Mouse (Mus musculus) forebrain, embryonic 10.5 days (tissue): ENCODE measurements around the gene Tbx2. TPM values are rescaled to one million over a fixed set of nuclear protein-coding genes. Genes with fewer than 3 reads are reported as not detected.

Source experiments
- DNase-seq: peaks from one replicate; pipeline ENCODE4 v3.0.0-alpha.2; 2017; ENCODE audit warnings: low spot score; ENCODE audit errors: extremely low spot score
- H3K27ac ChIP-seq: fragments of 300-500 bp; sonication (generic); 2 replicates; pipeline ENCODE4 v1.5.1; 2016; ENCODE audit warnings: mild to moderate bottlenecking
- H3K27me3 ChIP-seq: fragments of 300-500 bp; sonication (generic); 2 replicates; pipeline ENCODE4 v1.6.1; 2016; ENCODE audit warnings: mild to moderate bottlenecking; ENCODE audit not compliant: poor library complexity, severe bottlenecking
- H3K36me3 ChIP-seq: fragments of 300-500 bp; sonication (generic); replicated peaks from 2 replicates; pipeline ENCODE4 v1.6.1; 2016; ENCODE audit warnings: mild to moderate bottlenecking, moderate library complexity
- H3K4me1 ChIP-seq: fragments of 300-500 bp; sonication (generic); 2 replicates; pipeline ENCODE4 v1.6.1; 2016
- H3K4me3 ChIP-seq: fragments of 300-500 bp; sonication (generic); 2 replicates; pipeline ENCODE4 v1.5.1; 2016; ENCODE audit warnings: mild to moderate bottlenecking, moderate library complexity
- H3K9me3 ChIP-seq: fragments of 300-500 bp; sonication (generic); 2 replicates; pipeline ENCODE4 v1.6.1; 2016; ENCODE audit warnings: mild to moderate bottlenecking, moderate library complexity
- WGBS: fragments of 180-500 bp; shearing (Covaris S2); methylation state at CpG from one replicate; pipeline ENCODE4 v1.1.7; 2016; 5-methylcytosine and 5-hydroxymethylcytosine counted together
- polyA plus RNA-seq: library from polyadenylated mRNA; unstranded; fragments of >200 nt; fragmentation: Nextera tagmentation; extraction: Ambion mirVana; gene quantifications from 2 replicates; pipeline ENCODE4 v1.2.1, GENCODE M21; 2016

Gene Tbx2
- polyA plus RNA-seq, 1 experiment from 2014 or later, result 3.2 TPM

- H3K27ac ChIP-seq, result peak overlapping the region; percentile 70
- no peaks in the 10 kb centered on the region for H3K9me3 ChIP-seq
- H3K27me3 ChIP-seq, result peaks cover 100% of the 10 kb centered on the region
- no peaks in the 10 kb centered on the region for H3K36me3 ChIP-seq
- H3K4me1 ChIP-seq, result peaks cover 75% of the 10 kb centered on the region
- DNase-seq, result peak; percentile 56
- 1% methylated on average over 61 of the region's 61 CpGs for WGBS
- peak overlapping the region; percentile 55 for H3K4me3 ChIP-seq
These were observed 2.6 kb upstream of the Tbx2 start for GRCm38 (mm10) chr11:85829520-85830440.

DNA sequence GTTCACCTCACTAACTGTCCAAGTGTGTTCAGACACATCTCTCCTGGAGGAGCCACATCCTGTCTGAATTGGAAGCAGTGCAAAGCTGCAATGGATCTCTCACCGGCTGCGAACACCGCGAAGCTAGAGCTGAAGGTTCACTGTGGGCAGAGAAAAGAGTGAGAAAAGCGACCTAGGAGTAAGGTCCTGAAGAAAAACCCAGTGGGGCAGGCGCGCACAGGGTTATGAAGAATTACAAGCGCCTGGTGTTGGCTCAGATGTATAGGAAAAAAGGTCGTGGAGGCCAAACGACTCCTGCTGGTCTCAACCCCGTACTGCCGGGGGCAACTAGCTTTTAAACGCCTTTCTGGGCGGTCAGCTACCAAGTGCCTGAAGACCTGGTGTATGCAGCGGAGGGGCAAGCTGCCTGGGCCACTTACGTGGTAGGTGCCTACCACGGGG, 1.4 kb upstream of the Tbx2 start:
- Histone ChIP-seq H3K27me3 (peaks cover 100% of the 10 kb centered on the region), H3K9me3 (no peaks in the 10 kb centered on the region), H3K36me3 (no peaks in the 10 kb centered on the region), H3K4me1 (peaks cover 69% of the 10 kb centered on the region), H3K27ac (peak overlapping the region; percentile 70), H3K4me3 (peak overlapping the region; percentile 55)
- WGBS, result under 1% methylated on average over 17 of the region's 17 CpGs
- peak; percentile 59 for DNase-seq

DNA sequence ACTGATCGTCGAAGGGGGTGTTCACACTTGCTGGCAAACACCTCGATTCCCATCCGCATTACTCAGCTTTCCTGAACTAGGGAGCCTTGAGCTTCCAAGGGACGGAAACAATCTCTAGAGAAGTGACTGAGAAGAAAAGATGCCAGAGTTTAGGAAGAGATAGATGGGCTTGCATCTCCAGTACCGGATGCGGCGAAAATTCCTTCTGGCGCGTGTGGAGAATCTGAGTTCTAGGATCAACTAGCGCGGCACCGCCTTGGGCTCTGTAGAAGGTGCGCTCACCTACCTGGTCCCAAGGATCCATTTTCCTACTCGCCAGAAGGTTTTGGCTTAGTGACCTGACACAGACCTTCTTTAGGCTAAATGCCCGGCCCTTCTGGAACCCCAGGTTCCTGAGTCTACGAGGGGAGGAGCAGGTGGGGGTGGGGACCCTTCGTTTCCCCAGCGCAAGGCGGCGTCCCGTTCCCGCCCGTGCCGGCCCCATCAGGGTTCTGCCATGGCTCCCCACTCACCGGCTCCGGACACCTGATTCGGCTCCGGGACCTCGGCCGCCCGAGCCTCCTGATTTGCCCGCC, 608 bp upstream of the Tbx2 start:
- Histone ChIP-seq H3K9me3 (no peaks in the 10 kb centered on the region), H3K27ac (peak overlapping the region; percentile 75), H3K4me3 (peak overlapping the region; percentile 55), H3K27me3 (peaks cover 100% of the 10 kb centered on the region), H3K36me3 (no peaks in the 10 kb centered on the region; the same call in 1 of the 2 replicates), H3K4me1 (peaks cover 70% of the 10 kb centered on the region)
- peak; percentile 61 for DNase-seq
- WGBS, result under 1% methylated on average over 33 of the region's 33 CpGs

DNA sequence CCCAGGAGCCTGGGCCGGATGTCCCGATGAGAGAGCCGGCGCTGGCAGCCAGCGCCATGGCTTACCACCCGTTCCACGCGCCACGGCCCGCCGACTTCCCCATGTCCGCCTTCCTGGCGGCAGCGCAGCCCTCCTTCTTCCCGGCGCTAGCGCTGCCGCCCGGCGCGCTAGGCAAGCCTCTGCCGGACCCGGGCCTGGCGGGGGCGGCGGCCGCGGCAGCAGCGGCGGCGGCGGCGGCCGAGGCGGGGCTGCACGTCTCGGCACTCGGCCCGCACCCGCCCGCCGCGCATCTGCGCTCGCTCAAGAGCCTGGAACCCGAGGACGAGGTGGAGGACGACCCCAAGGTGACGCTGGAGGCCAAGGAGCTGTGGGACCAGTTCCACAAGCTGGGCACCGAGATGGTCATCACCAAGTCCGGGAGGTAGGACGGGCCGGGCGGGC, 750 bp downstream of the Tbx2 start:
- Histone ChIP-seq H3K4me1 (peaks cover 69% of the 10 kb centered on the region), H3K27me3 (peaks cover 100% of the 10 kb centered on the region), H3K9me3 (no peaks in the 10 kb centered on the region), H3K4me3 (peak overlapping the region; percentile 55), H3K36me3 (peaks cover 5% of the 10 kb centered on the region; the same call in 1 of the 2 replicates), H3K27ac (peak overlapping the region; percentile 82)
- WGBS, result under 1% methylated on average over 52 of the region's 54 CpGs
- peak; percentile 65 for DNase-seq

- H3K36me3 ChIP-seq, result peaks cover 7% of the 10 kb centered on the region; the same call in 1 of the 2 replicates
- peaks cover 100% of the 10 kb centered on the region for H3K27me3 ChIP-seq
- WGBS, result 2% methylated on average over 11 of the region's 11 CpGs
- peak overlapping the region; percentile 55 for H3K4me3 ChIP-seq
- H3K4me1 ChIP-seq, result peaks cover 65% of the 10 kb centered on the region
- peak overlapping the region; percentile 82 for H3K27ac ChIP-seq
- DNase-seq, result peak; percentile 56
- H3K9me3 ChIP-seq, result no peaks in the 10 kb centered on the region
These were observed 1.5 kb downstream of the Tbx2 start for GRCm38 (mm10) chr11:85833761-85834385.

- 2% methylated on average over 17 of the region's 17 CpGs for WGBS
- peaks cover 59% of the 10 kb centered on the region for H3K4me1 ChIP-seq
- H3K4me3 ChIP-seq, result peak overlapping the region; percentile 55
- H3K9me3 ChIP-seq, result no peaks in the 10 kb centered on the region
- peak; percentile 52 for DNase-seq
- peaks cover 7% of the 10 kb centered on the region; the same call in 1 of the 2 replicates for H3K36me3 ChIP-seq
- peaks cover 100% of the 10 kb centered on the region for H3K27me3 ChIP-seq
- H3K27ac ChIP-seq, result peak overlapping the region; percentile 82; the same call in 1 of the 2 replicates
These were observed 2.1 kb downstream of the Tbx2 start for GRCm38 (mm10) chr11:85834386-85834931.

DNA sequence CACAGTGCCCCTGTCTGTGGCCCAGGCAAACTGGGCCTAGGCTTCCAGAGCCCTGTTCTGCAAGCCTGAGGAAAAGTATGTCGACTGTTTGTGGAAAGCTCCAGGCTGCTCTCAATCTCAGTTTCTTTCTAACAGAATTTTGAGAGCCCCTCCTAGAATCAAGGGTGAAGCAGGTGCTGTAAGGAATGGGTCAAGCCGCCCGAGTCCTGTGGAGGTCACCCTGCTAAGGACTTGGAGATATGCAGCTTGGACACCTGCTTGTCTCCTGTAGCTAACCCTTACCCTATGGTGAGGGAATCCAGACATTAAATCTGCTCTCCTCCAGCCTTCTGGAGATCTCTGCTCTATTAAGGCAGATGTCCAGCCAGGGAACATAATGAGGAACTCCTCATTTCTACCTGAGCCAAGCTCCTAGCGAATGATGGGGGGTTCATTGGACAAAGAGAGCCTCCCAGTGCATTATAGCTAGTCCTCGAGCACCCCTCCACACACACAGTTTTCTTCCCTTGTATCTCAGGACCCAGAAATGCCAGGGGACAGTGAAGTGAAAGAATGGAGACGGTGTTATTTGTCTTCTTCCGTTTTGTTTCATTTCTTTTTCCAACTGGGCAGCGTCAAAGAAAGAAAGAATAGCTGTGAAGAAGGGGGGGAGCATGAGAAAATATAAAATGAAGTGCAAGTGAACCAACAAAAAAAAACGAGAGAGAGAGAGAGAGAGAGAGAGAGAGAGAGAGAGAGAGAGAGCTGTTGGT, 2.8 kb downstream of the Tbx2 start:
- Histone ChIP-seq H3K27ac (peak overlapping the region; percentile 82; the same call in 1 of the 2 replicates), H3K9me3 (no peaks in the 10 kb centered on the region), H3K4me3 (peak overlapping the region; percentile 55), H3K4me1 (peaks cover 52% of the 10 kb centered on the region), H3K27me3 (peaks cover 100% of the 10 kb centered on the region), H3K36me3 (peaks cover 7% of the 10 kb centered on the region; the same call in 1 of the 2 replicates)
- 2% methylated on average over 9 of the region's 9 CpGs for WGBS
- no peak for DNase-seq

DNA sequence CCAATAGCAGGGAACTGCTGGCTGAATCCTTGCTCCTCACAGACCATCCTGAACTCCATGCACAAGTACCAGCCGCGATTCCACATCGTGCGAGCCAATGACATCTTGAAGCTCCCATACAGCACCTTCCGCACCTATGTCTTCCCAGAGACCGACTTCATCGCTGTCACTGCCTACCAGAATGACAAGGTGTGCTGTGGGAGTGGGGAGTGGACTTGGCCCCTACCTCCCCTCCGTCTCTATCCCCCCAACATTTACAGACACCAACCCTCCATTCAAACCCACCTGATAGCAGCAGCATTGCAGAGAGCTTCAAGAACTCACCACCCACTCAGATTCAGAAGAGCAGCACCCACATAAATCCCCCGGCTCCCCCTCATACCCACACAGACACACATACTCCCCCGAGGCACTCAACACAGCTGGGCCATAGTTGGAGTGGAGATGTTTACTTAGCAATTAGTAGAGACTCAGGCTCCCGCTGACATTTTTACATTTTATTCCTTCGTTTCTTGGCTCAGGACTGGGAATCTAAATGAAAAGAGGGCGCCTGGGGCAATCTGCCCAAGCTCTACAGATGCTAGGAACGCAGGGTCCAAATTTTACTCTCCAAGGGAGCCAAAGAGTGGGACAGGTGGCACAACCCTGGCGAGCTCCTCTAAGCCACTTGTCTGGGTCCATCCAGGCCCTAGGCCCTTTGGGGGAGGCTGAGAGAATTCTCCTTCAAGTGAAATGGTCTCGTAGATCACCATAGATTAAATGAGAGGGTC, 3.6 kb downstream of the Tbx2 start:
- 3% methylated on average over 16 of the region's 16 CpGs for WGBS
- H3K9me3 ChIP-seq, result no peaks in the 10 kb centered on the region
- H3K36me3 ChIP-seq, result peaks cover 10% of the 10 kb centered on the region; the same call in 1 of the 2 replicates
- H3K4me3 ChIP-seq, result peak overlapping the region; percentile 55
- H3K27ac ChIP-seq, result peak overlapping the region; percentile 81; the same call in 1 of the 2 replicates
- peaks cover 100% of the 10 kb centered on the region for H3K27me3 ChIP-seq
- peaks cover 52% of the 10 kb centered on the region for H3K4me1 ChIP-seq
- DNase-seq, result peak; percentile 40

DNA sequence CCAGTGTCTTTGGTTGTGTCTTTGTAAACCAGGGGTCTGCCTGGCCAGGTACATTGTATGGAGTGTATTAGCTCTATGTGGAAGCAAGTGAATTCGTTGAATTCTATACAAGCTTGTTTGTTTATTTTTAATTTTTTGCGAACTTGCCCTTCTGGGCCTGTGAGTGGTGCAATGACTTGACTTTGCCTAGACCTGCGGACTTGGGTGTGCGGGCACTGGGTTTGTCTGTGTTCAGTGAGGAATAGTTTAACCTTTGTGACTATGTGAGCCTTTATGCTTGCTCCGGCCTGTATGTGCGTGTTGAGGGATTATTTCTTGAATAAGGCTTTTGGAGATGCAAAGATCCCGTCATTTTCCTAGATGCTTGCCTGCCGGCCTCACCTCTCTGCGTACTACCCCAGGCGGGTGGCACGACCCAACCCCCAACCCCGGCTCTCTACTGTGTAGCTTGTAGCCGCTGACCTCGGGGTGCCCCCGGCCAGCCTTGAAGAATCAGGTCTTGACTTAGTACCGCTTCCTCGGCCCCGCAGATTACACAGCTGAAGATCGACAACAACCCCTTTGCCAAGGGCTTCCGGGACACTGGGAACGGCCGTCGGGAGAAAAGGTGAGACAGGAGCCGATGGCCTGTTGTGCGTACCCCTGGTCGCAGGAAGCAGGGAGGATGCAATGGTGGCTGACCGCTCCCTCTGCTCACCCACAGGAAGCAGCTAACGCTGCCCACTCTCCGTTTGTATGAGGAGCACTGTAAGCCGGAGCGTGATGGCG, 4.4 kb downstream of the Tbx2 start:
- Histone ChIP-seq H3K36me3 (peaks cover 10% of the 10 kb centered on the region; the same call in 1 of the 2 replicates), H3K27me3 (peaks cover 100% of the 10 kb centered on the region), H3K4me3 (peak overlapping the region; percentile 55), H3K27ac (peak overlapping the region; percentile 81), H3K9me3 (no peaks in the 10 kb centered on the region), H3K4me1 (peaks cover 49% of the 10 kb centered on the region)
- DNase-seq, result peak; percentile 36
- 1% methylated on average over 32 of the region's 32 CpGs for WGBS

DNA sequence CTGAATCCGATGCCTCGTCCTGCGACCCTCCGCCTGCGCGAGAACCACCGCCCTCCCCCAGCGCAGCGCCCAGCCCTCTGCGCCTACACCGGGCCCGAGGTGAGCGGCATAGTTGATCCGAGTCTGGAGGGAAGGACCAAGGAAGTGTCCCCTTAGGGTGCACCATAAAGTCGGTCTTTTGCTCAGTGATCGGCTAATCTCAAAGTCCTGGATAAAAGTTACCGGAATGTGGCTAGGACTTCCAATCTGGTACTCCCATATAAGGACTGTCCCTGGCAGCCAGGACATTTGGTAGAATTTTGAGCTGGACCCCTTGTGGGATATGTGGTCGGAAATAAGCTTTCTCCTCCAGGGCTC, 4.9 kb downstream of the Tbx2 start:
- Histone ChIP-seq H3K36me3 (peaks cover 10% of the 10 kb centered on the region; the same call in 1 of the 2 replicates), H3K27ac (peak overlapping the region; percentile 81), H3K9me3 (no peaks in the 10 kb centered on the region), H3K27me3 (peaks cover 100% of the 10 kb centered on the region), H3K4me3 (peak overlapping the region; percentile 55), H3K4me1 (peaks cover 49% of the 10 kb centered on the region)
- no peak for DNase-seq
- WGBS, result under 1% methylated on average over 18 of the region's 18 CpGs
